Mouse (Mus musculus): ENCODE results near the gene Zmym1.

DNA sequence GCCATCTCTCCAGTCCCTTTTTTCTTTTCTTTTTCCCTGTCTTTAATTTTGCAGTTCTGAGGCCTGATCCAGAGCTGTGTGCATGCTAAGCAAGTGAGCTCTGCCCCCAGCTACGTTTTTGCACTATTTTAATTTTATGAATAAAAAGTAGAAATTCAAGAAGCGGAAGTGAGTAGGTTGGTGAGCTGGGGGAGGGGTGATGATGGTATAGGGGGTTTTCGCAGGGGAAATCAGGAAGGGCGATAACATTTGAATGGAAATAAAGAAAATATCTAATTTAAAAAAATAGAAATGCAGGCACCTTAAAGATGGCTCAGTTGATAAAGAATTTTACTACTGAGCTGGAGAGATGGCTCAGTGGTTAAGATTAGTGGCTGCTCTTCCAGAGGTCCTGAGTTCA, 17.4 kb downstream of the Zmym1 start:
- no peak for TF ChIP-seq POLR2A (IDR thresholded peaks at IDR 0.05; ENCODE audit: borderline replicate concordance, extremely low read depth, insufficient read depth, insufficient read length, poor library complexity, severe bottlenecking)
- no peak for TF ChIP-seq CTCF (IDR thresholded peaks at IDR 0.05; ENCODE audit: borderline replicate concordance, extremely low read depth, insufficient read depth, insufficient read length)
